Mouse (Mus musculus) myocyte (in vitro differentiated cells): ENCODE measurements around the gene Pou6f1.

Experiments used
- CEBPB ChIP-seq: IDR thresholded peaks from 2 replicates; pipeline ENCODE4 v1.6.1; 2011; ENCODE audit warnings: mild to moderate bottlenecking, moderate library complexity; ENCODE audit not compliant: poor library complexity, insufficient read depth, severe bottlenecking
- E2F4 ChIP-seq: IDR thresholded peaks from one replicate; pipeline ENCODE4 v1.6.1; 2011; ENCODE audit warnings: mild to moderate bottlenecking, control low read depth, moderate library complexity; ENCODE audit not compliant: insufficient read depth
- MYOG ChIP-seq, 3 experiments: IDR thresholded peaks; one replicate each; pipeline ENCODE4 v1.6.1; 2011; ENCODE audit warnings: control low read depth in 2 of 3, low read depth in 2 of 3, mild to moderate bottlenecking in 2 of 3; ENCODE audit not compliant: insufficient read length in 2 of 3, control insufficient read depth in 1 of 3, insufficient read depth in 1 of 3
- POLR2A ChIP-seq: IDR thresholded peaks from one replicate; pipeline ENCODE4 v1.6.1; 2011; ENCODE audit warnings: low read depth, mild to moderate bottlenecking, control low read depth, moderate library complexity; ENCODE audit not compliant: insufficient read length
- POLR2AphosphoS2 ChIP-seq: IDR thresholded peaks from one replicate; pipeline ENCODE4 v1.6.1; 2011; ENCODE audit warnings: low read depth, control low read depth; ENCODE audit not compliant: insufficient read length
- SRF ChIP-seq: IDR thresholded peaks from one replicate; pipeline ENCODE4 v1.6.1; 2011; ENCODE audit warnings: low read depth; ENCODE audit not compliant: control insufficient read depth, insufficient read length
- TCF12 ChIP-seq: IDR thresholded peaks from one replicate; pipeline ENCODE4 v1.6.1; 2011; ENCODE audit warnings: mild to moderate bottlenecking, control low read depth; ENCODE audit not compliant: poor library complexity, insufficient read depth, severe bottlenecking

DNA sequence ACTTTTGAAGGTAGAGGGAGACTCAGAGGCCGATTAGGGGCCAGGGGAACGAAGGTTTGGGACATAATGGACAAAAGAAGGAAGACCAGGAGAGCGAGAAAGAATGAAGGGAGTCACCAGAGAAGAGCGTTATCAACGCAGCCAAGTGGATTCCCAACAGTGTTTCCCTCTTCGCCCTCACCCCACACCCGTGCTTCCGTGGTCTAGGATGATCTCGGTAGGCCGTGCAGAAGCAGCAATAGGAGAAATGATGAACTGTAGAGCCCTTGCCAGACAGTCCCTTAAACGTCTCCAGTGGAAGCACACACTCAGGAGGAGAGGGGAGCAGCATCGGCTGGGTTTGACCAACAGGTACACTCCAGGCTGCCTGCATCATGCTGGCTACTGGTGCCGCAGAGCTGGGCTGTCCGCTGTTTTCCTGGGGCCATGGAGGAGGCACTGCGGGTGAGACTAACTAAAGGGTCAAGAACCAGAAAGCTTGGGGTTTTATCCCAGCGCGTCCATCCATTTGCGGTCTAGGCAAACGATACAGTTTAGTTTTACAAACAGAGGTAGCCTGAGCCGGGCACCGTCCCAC lies 1.0 kb upstream of the Pou6f1 start:
- TF ChIP-seq CEBPB (no peak), POLR2A (no peak), MYOG (IDR thresholded peaks at IDR 0.05; ENCODE audit: control insufficient read depth in 1 of 3, insufficient read depth in 1 of 3, insufficient read length in 2 of 3, low read depth in 2 of 3) (no peak), SRF (no peak), E2F4 (no peak), POLR2AphosphoS2 (no peak), TCF12 (no peak)
